Comparison of ENCODE assay signal across 27 mouse cellular contexts in genomic region chr10:107237736-107238135, GRCm38 (mm10). TPM values are rescaled to one million over a fixed set of nuclear protein-coding genes. Genes with fewer than 3 reads are reported as not detected.
"Had no signal": no experiment of that assay in that cellular context is flagged by ENCODE, and none has a peak within 500 bp of the region (broad histone marks: within the 10 kb centered on the region; RNA-seq: fewer than 3 reads in every experiment).

No protein-coding gene starts in this region.

- H3K27ac ChIP-seq: limb, embryonic 10.5 days; limb, embryonic 12.5 days; limb, embryonic 13.5 days; limb, embryonic 15.5 days; liver, embryonic 12.5 days; liver, embryonic 13.5 days; liver, embryonic 14.5 days; liver, embryonic 15.5 days; lung, embryonic 15.5 days; macrophage; midbrain, embryonic 10.5 days; midbrain, embryonic 12.5 days; midbrain, embryonic 13.5 days; midbrain, embryonic 15.5 days had no signal

- DNase-seq: left cerebral cortex, postnatal 4 days; liver; liver, embryonic 13.5 days; liver, postnatal 0 days; lung, adult 18-20 months; lung, adult 2 months; lung, embryonic 14.5 days; lung, postnatal 10 days; lung, postnatal 14 days; lung, postnatal 36 days; lung, postnatal 4 days; midbrain, embryonic 14.5 days had no signal

- H3K36me3 ChIP-seq: limb, embryonic 10.5 days; limb, embryonic 12.5 days; limb, embryonic 13.5 days; limb, embryonic 15.5 days; liver, embryonic 12.5 days; liver, embryonic 13.5 days; liver, embryonic 15.5 days; lung, embryonic 15.5 days; midbrain, embryonic 10.5 days; midbrain, embryonic 12.5 days; midbrain, embryonic 13.5 days; midbrain, embryonic 15.5 days had no signal

- H3K4me3 ChIP-seq: limb, embryonic 10.5 days; limb, embryonic 12.5 days; limb, embryonic 13.5 days; limb, embryonic 15.5 days; liver, embryonic 12.5 days; liver, embryonic 13.5 days; liver, embryonic 15.5 days; lung, embryonic 15.5 days; megakaryocyte, embryonic 14.5 days; midbrain, embryonic 10.5 days; midbrain, embryonic 12.5 days; midbrain, embryonic 13.5 days; midbrain, embryonic 15.5 days; myocyte had no signal

- H3K27me3 ChIP-seq: limb, embryonic 12.5 days; limb, embryonic 13.5 days; limb, embryonic 15.5 days; liver, embryonic 12.5 days; liver, embryonic 13.5 days; liver, embryonic 15.5 days; lung, embryonic 15.5 days; megakaryocyte, embryonic 14.5 days; midbrain, embryonic 12.5 days; midbrain, embryonic 13.5 days; midbrain, embryonic 15.5 days had no signal

- H3K4me1 ChIP-seq: limb, embryonic 10.5 days; limb, embryonic 12.5 days; limb, embryonic 13.5 days; limb, embryonic 15.5 days; liver, embryonic 12.5 days; liver, embryonic 13.5 days; liver, embryonic 15.5 days; megakaryocyte, embryonic 14.5 days; midbrain, embryonic 10.5 days; midbrain, embryonic 12.5 days; midbrain, embryonic 13.5 days; midbrain, embryonic 15.5 days had no signal

RNA-seq across cellular contexts. Expression of gene Lin7a, which starts 33.8 kb away (rescaled TPM):
- polyA plus RNA-seq: lung, adult 2 months; macrophage had no signal
